Mouse (Mus musculus) R1 (cell line): ENCODE results near the gene Stx3.
A peak's percentile ranks its signal among the peaks of the same experiment; 100 is the strongest.

ENCODE experiments used
- DNase-seq: peaks from one replicate; pipeline ENCODE4 v3.0.0-alpha.2; 2018; ENCODE audit warnings: low read depth, low spot score

The Stx3 gene

GRCm38 (mm10) chr19:11807822-11808221, 11.4 kb downstream of the Stx3 start:
- peak; percentile 72 for DNase-seq

- peak; percentile 61 for DNase-seq
Observed at GRCm38 (mm10) chr19:11807251-11807650, 12.0 kb downstream of the Stx3 start.

GRCm38 (mm10) chr19:11804423-11804822, 14.8 kb downstream of the Stx3 start:
- peak; percentile 28 for DNase-seq

GRCm38 (mm10) chr19:11800531-11801315, 18.5 kb downstream of the Stx3 start:
- peak; percentile 49 for DNase-seq

GRCm38 (mm10) chr19:11794447-11794846, 24.8 kb downstream of the Stx3 start:
- DNase-seq = no peak

GRCm38 (mm10) chr19:11793741-11794359, 25.4 kb downstream of the Stx3 start:
- DNase-seq = no peak

GRCm38 (mm10) chr19:11791825-11792224, 27.4 kb downstream of the Stx3 start:
- peak; percentile 75 for DNase-seq

- DNase-seq = no peak
Observed at GRCm38 (mm10) chr19:11788876-11789275, 30.3 kb downstream of the Stx3 start.

- DNase-seq = no peak
Observed at GRCm38 (mm10) chr19:11787826-11788225, 31.4 kb downstream of the Stx3 start.

- DNase-seq = no peak
Observed at GRCm38 (mm10) chr19:11785409-11786154, 33.6 kb downstream of the Stx3 start.

- peak; percentile 52 for DNase-seq
Observed at GRCm38 (mm10) chr19:11777191-11777865, 41.9 kb downstream of the Stx3 start.

GRCm38 (mm10) chr19:11770205-11770892, 48.9 kb downstream of the Stx3 start, which contains the start of gene Mrpl16:
Gene Mrpl16, plus strand, starts transcription at chr19:11770391.
- DNase-seq = peak; percentile 96

- DNase-seq = no peak
Observed at GRCm38 (mm10) chr19:11769257-11769920, 49.8 kb downstream of the Stx3 start.

GRCm38 (mm10) chr19:11768163-11768562, 51.0 kb downstream of the Stx3 start:
- DNase-seq = peak; percentile 71

GRCm38 (mm10) chr19:11766413-11766812, 52.8 kb downstream of the Stx3 start:
- DNase-seq = no peak

GRCm38 (mm10) chr19:11765059-11765458, 54.1 kb downstream of the Stx3 start:
- DNase-seq = no peak

- no peak for DNase-seq
Observed at GRCm38 (mm10) chr19:11747298-11747697, 71.9 kb downstream of the Stx3 start, which contains the start of gene Gif. Gene Gif, plus strand, starts transcription at chr19:11747554.

GRCm38 (mm10) chr19:11745680-11746079, 73.5 kb downstream of the Stx3 start:
- no peak for DNase-seq

GRCm38 (mm10) chr19:11736455-11736854, 82.7 kb downstream of the Stx3 start:
- no peak for DNase-seq

- no peak for DNase-seq
Observed at GRCm38 (mm10) chr19:11730278-11730677, 88.9 kb downstream of the Stx3 start.
